Mouse (Mus musculus): ENCODE data around the gene 4921517D22Rik. TPM values are rescaled to one million over a fixed set of nuclear protein-coding genes. Genes with fewer than 3 reads are reported as not detected.

The 4921517D22Rik gene
- polyA plus RNA-seq, 1 experiment from 2014 or later: not detected

GRCm38 (mm10) chr13:59657781-59658180 lies 36.1 kb downstream of the 4921517D22Rik start:
- H3K27ac ChIP-seq (ENCODE audit: low read depth, low read length): no peak overlapping the region
- no peaks in the 10 kb centered on the region for H3K27me3 ChIP-seq (ENCODE audit: control insufficient read depth, insufficient read depth, low read length)
- no peaks in the 10 kb centered on the region for H3K9me3 ChIP-seq (ENCODE audit: control insufficient read depth, low read length)
- no peak for ATAC-seq (ENCODE audit: low read depth)
- H3K4me2 ChIP-seq (ENCODE audit: low read depth, low read length): no peak overlapping the region
- H3K4me1 ChIP-seq (ENCODE audit: control insufficient read depth, insufficient read depth, low read length): no peaks in the 10 kb centered on the region
- 77% methylated on average over 5 of the region's 5 CpGs for WGBS
- no peak overlapping the region for H3K4me3 ChIP-seq (ENCODE audit: low read depth, low read length)
- no peak overlapping the region for H3K9ac ChIP-seq (replicated peaks; ENCODE audit: low read depth, low read length)
- no peaks in the 10 kb centered on the region for H3K36me3 ChIP-seq (ENCODE audit: control insufficient read depth, insufficient read depth, low read length)

DNA sequence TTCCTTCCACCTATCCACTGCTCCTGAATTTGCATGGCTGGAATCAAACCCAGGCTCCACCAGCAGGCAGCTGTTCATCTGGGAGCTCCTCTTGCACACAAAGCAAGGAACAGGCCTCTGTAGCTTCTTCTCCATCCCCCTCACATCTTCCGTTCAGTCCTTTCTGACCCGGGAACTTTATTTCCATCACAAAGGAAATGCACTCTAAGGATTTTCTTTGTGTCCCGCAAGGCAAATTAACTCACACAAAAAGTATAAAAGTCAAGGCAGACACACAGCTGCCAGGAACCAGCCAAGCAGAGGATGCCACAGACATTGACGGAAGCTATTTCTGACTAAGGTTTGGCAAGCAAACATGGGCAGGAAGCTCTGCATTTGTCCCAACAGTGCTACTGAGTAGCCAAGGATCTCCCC lies 36.9 kb downstream of the 4921517D22Rik start:
- Histone ChIP-seq H3K9me3 (ENCODE audit: control insufficient read depth, low read length) (no peaks in the 10 kb centered on the region), H3K27me3 (ENCODE audit: control insufficient read depth, insufficient read depth, low read length) (no peaks in the 10 kb centered on the region), H3K4me1 (ENCODE audit: control insufficient read depth, insufficient read depth, low read length) (0 out of 2 replicates have a peak, but pooled peaks cover 5% of the 10 kb centered on the region), H3K4me3 (ENCODE audit: low read depth, low read length) (no peak overlapping the region), H3K4me2 (ENCODE audit: low read depth, low read length) (no peak overlapping the region), H3K27ac (ENCODE audit: low read depth, low read length) (peak overlapping the region; percentile 30; the same call in 1 of the 2 replicates), H3K9ac (replicated peaks; ENCODE audit: low read depth, low read length) (no peak overlapping the region), H3K36me3 (ENCODE audit: control insufficient read depth, insufficient read depth, low read length) (no peaks in the 10 kb centered on the region)
- 4% methylated on average over 4 of the region's 4 CpGs for WGBS
- ATAC-seq (ENCODE audit: low read depth): no peak

- Histone ChIP-seq H3K4me1 (ENCODE audit: control insufficient read depth, insufficient read depth, low read length) (0 out of 2 replicates have a peak, but pooled peaks cover 5% of the 10 kb centered on the region), H3K4me2 (ENCODE audit: low read depth, low read length) (no peak overlapping the region), H3K9ac (replicated peaks; ENCODE audit: low read depth, low read length) (no peak overlapping the region), H3K27ac (ENCODE audit: low read depth, low read length) (peak overlapping the region; percentile 30; the same call in 1 of the 2 replicates), H3K9me3 (ENCODE audit: control insufficient read depth, low read length) (no peaks in the 10 kb centered on the region), H3K27me3 (ENCODE audit: control insufficient read depth, insufficient read depth, low read length) (no peaks in the 10 kb centered on the region), H3K4me3 (ENCODE audit: low read depth, low read length) (no peak overlapping the region), H3K36me3 (ENCODE audit: control insufficient read depth, insufficient read depth, low read length) (no peaks in the 10 kb centered on the region)
- ATAC-seq (ENCODE audit: low read depth): 0 out of 2 replicates have a peak, but pooled peaks have one; percentile 26
- WGBS: 66% methylated on average over 10 of the region's 10 CpGs
Measured at GRCm38 (mm10) chr13:59656316-59656832, 37.5 kb downstream of the 4921517D22Rik start.

DNA sequence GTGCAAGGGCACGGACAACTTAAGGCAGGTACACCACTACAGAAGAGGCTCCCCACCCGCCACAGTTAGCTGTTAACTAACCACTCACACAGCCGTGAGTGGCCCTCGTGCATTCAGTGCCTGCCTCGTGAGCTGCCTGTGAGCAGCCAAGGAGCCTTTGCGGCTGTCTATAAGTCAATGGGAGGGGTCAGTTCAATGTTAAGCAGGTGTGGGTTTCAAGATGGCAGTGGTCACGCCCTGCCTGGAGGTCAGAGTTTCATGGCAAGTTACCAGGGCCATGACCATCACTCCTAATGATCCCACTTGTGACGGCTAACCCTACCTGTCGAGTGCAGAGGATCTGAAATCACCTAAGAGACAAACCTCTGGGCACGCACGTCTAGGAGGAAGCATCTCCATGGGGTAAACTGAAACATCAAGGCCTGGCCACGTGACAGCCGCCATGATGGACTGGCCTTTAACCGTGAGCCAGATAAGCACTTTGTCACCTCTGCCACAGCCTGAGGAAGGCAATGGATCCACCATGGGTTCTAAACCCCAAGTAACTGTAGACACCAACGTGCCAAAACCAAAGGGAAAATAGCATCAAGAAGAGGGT lies 38.1 kb downstream of the 4921517D22Rik start:
- H3K4me3 ChIP-seq (ENCODE audit: low read depth, low read length): no peak overlapping the region
- no peak overlapping the region for H3K9ac ChIP-seq (replicated peaks; ENCODE audit: low read depth, low read length)
- no peaks in the 10 kb centered on the region for H3K27me3 ChIP-seq (ENCODE audit: control insufficient read depth, insufficient read depth, low read length)
- no peak for ATAC-seq (ENCODE audit: low read depth)
- H3K4me1 ChIP-seq (ENCODE audit: control insufficient read depth, insufficient read depth, low read length): 0 out of 2 replicates have a peak, but pooled peaks cover 5% of the 10 kb centered on the region
- no peaks in the 10 kb centered on the region for H3K36me3 ChIP-seq (ENCODE audit: control insufficient read depth, insufficient read depth, low read length)
- WGBS: 91% methylated on average over 15 of the region's 15 CpGs
- H3K9me3 ChIP-seq (ENCODE audit: control insufficient read depth, low read length): no peaks in the 10 kb centered on the region
- no peak overlapping the region for H3K27ac ChIP-seq (ENCODE audit: low read depth, low read length)
- H3K4me2 ChIP-seq (ENCODE audit: low read depth, low read length): no peak overlapping the region

DNA sequence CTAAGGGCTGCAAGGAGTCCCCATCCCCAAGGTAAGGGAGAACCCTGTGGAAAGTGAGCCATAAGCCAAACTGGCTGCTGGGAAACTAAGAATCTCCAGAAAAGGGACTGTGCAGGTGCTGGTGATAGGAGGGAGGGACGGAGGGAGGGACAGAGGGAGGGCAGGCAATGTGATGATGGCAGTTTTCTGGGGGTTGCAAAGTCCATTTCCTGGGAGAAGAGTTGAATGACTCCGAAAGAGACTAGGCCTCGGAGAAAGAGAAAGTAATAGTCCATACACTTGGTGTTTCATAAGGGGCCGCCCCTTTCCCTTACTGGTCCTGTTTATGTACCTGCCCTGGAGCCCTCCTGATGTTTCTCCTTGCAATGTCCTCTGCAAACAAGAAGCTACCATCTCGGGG lies 39.4 kb downstream of the 4921517D22Rik start:
- Histone ChIP-seq H3K4me2 (ENCODE audit: low read depth, low read length) (no peak overlapping the region), H3K27me3 (ENCODE audit: control insufficient read depth, insufficient read depth, low read length) (no peaks in the 10 kb centered on the region), H3K36me3 (ENCODE audit: control insufficient read depth, insufficient read depth, low read length) (no peaks in the 10 kb centered on the region), H3K9ac (replicated peaks; ENCODE audit: low read depth, low read length) (no peak overlapping the region), H3K9me3 (ENCODE audit: control insufficient read depth, low read length) (no peaks in the 10 kb centered on the region), H3K4me1 (ENCODE audit: control insufficient read depth, insufficient read depth, low read length) (0 out of 2 replicates have a peak, but pooled peaks cover 5% of the 10 kb centered on the region), H3K27ac (ENCODE audit: low read depth, low read length) (no peak overlapping the region), H3K4me3 (ENCODE audit: low read depth, low read length) (no peak overlapping the region)
- no peak for ATAC-seq (ENCODE audit: low read depth)
- 90% methylated on average over 5 of the region's 5 CpGs for WGBS

- H3K27ac ChIP-seq (ENCODE audit: low read depth, low read length): no peak overlapping the region
Measured at GRCm38 (mm10) chr13:59653136-59653535, 40.8 kb downstream of the 4921517D22Rik start.

GRCm38 (mm10) chr13:59652651-59653050 lies 41.3 kb downstream of the 4921517D22Rik start:
- Histone ChIP-seq H3K27me3 (ENCODE audit: control insufficient read depth, insufficient read depth, low read length) (no peaks in the 10 kb centered on the region), H3K9me3 (ENCODE audit: control insufficient read depth, low read length) (no peaks in the 10 kb centered on the region), H3K4me3 (ENCODE audit: low read depth, low read length) (no peak overlapping the region), H3K9ac (replicated peaks; ENCODE audit: low read depth, low read length) (no peak overlapping the region), H3K4me1 (ENCODE audit: control insufficient read depth, insufficient read depth, low read length) (0 out of 2 replicates have a peak, but pooled peaks cover 5% of the 10 kb centered on the region), H3K27ac (ENCODE audit: low read depth, low read length) (no peak overlapping the region), H3K36me3 (ENCODE audit: control insufficient read depth, insufficient read depth, low read length) (peaks cover 5% of the 10 kb centered on the region; the same call in 1 of the 2 replicates), H3K4me2 (ENCODE audit: low read depth, low read length) (no peak overlapping the region)
- 31% methylated on average over 5 of the region's 5 CpGs for WGBS
- ATAC-seq (ENCODE audit: low read depth): no peak

More at GRCm38 (mm10) chr13:59653136-59653535, 40.8 kb downstream of the 4921517D22Rik start:
- Histone ChIP-seq H3K9me3 (ENCODE audit: control insufficient read depth, low read length) (no peaks in the 10 kb centered on the region), H3K36me3 (ENCODE audit: control insufficient read depth, insufficient read depth, low read length) (peaks cover 1% of the 10 kb centered on the region; the same call in 1 of the 2 replicates), H3K4me1 (ENCODE audit: control insufficient read depth, insufficient read depth, low read length) (0 out of 2 replicates have a peak, but pooled peaks cover 5% of the 10 kb centered on the region), H3K27me3 (ENCODE audit: control insufficient read depth, insufficient read depth, low read length) (no peaks in the 10 kb centered on the region), H3K4me2 (ENCODE audit: low read depth, low read length) (no peak overlapping the region), H3K9ac (replicated peaks; ENCODE audit: low read depth, low read length) (no peak overlapping the region), H3K4me3 (ENCODE audit: low read depth, low read length) (no peak overlapping the region)
- WGBS: 65% methylated on average over 3 of the region's 3 CpGs
- no peak for ATAC-seq (ENCODE audit: low read depth)

GRCm38 (mm10) chr13:59649781-59650180 lies 44.1 kb downstream of the 4921517D22Rik start:
- H3K9me3 ChIP-seq (ENCODE audit: control insufficient read depth, low read length): no peaks in the 10 kb centered on the region
- no peak for ATAC-seq (ENCODE audit: low read depth)
- no peak overlapping the region for H3K9ac ChIP-seq (replicated peaks; ENCODE audit: low read depth, low read length)
- H3K4me3 ChIP-seq (ENCODE audit: low read depth, low read length): no peak overlapping the region
- H3K4me2 ChIP-seq (ENCODE audit: low read depth, low read length): no peak overlapping the region
- 81% methylated on average over 5 of the region's 5 CpGs for WGBS
- H3K36me3 ChIP-seq (ENCODE audit: control insufficient read depth, insufficient read depth, low read length): peaks cover 10% of the 10 kb centered on the region; the same call in 1 of the 2 replicates
- H3K27ac ChIP-seq (ENCODE audit: low read depth, low read length): no peak overlapping the region
- H3K4me1 ChIP-seq (ENCODE audit: control insufficient read depth, insufficient read depth, low read length): 0 out of 2 replicates have a peak, but pooled peaks cover 5% of the 10 kb centered on the region
- no peaks in the 10 kb centered on the region for H3K27me3 ChIP-seq (ENCODE audit: control insufficient read depth, insufficient read depth, low read length)

DNA sequence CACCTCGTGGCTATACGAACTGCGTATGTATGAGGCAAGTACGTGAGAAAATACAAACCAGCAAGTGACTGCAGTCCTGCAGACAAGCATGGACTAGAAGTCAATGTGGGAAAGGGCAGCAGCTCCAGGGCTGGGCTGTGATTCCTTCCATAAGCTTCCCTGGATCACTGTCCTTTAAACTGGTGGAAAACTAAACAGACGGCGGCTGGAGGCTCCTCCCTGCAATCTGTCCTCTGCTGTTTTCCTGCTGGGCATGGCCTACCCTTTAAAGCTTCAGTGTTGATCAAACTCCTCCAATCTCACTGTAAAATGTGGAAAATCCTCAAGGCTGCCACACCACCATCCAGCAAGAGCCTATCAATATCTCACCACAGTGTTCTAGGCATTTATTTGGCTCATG lies 45.3 kb downstream of the 4921517D22Rik start:
- 92% methylated on average over 6 of the region's 6 CpGs for WGBS
- no peak for ATAC-seq (ENCODE audit: low read depth)
- Histone ChIP-seq H3K27ac (ENCODE audit: low read depth, low read length) (no peak overlapping the region), H3K36me3 (ENCODE audit: control insufficient read depth, insufficient read depth, low read length) (peaks cover 10% of the 10 kb centered on the region; the same call in 1 of the 2 replicates), H3K4me1 (ENCODE audit: control insufficient read depth, insufficient read depth, low read length) (0 out of 2 replicates have a peak, but pooled peaks cover 5% of the 10 kb centered on the region), H3K4me2 (ENCODE audit: low read depth, low read length) (no peak overlapping the region), H3K4me3 (ENCODE audit: low read depth, low read length) (no peak overlapping the region), H3K27me3 (ENCODE audit: control insufficient read depth, insufficient read depth, low read length) (no peaks in the 10 kb centered on the region), H3K9me3 (ENCODE audit: control insufficient read depth, low read length) (no peaks in the 10 kb centered on the region), H3K9ac (replicated peaks; ENCODE audit: low read depth, low read length) (no peak overlapping the region)
